Mouse (Mus musculus): Measurements from ENCODE around the gene Gm38394.
"Not testable (repeated sequence)": the region's sequence is repeated elsewhere in the genome, so short reads cannot be mapped to it uniquely, and the experiment has no call there.

Gm38394 gene

GRCm38 (mm10) chr1:133661203-133661933, at the start of gene Gm38394:
TSS of gene Gm38394 (minus strand) at chr1:133661318.
- in situ Hi-C loops (cut with MboI, MseI) = no loop called here

GRCm38 (mm10) chr1:133710895-133711294, 49.8 kb upstream of the Gm38394 start:
- in situ Hi-C loops (cut with MboI, MseI) = no loop called here

- in situ Hi-C loops (cut with MboI, MseI) = no loop called here
Observed at GRCm38 (mm10) chr1:133709292-133709691, 48.2 kb upstream of the Gm38394 start.

- in situ Hi-C loops (cut with MboI, MseI) = not testable (repeated sequence)
Observed at GRCm38 (mm10) chr1:133701824-133702223, 40.7 kb upstream of the Gm38394 start.

- in situ Hi-C loops (cut with MboI, MseI) = no loop called here
Observed at GRCm38 (mm10) chr1:133697935-133698620, 37.0 kb upstream of the Gm38394 start.

GRCm38 (mm10) chr1:133695901-133696300, 34.8 kb upstream of the Gm38394 start:
- in situ Hi-C loops (cut with MboI, MseI) = no loop called here

GRCm38 (mm10) chr1:133694876-133695275, 33.8 kb upstream of the Gm38394 start:
- in situ Hi-C loops (cut with MboI, MseI) = no loop called here

- in situ Hi-C loops (cut with MboI, MseI) = no loop called here
Observed at GRCm38 (mm10) chr1:133694301-133694700, 33.2 kb upstream of the Gm38394 start.

- in situ Hi-C loops (cut with MboI, MseI) = no loop called here
Observed at GRCm38 (mm10) chr1:133693536-133694114, 32.5 kb upstream of the Gm38394 start.

- in situ Hi-C loops (cut with MboI, MseI) = no loop called here
Observed at GRCm38 (mm10) chr1:133692195-133692594, 31.1 kb upstream of the Gm38394 start.

- in situ Hi-C loops (cut with MboI, MseI) = no loop called here
Observed at GRCm38 (mm10) chr1:133691046-133691445, 29.9 kb upstream of the Gm38394 start.

- in situ Hi-C loops (cut with MboI, MseI) = loop anchor here (10.0 kb wide), 1 partner anchor 1135 kb away; no protein-coding TSS in a partner anchor
Observed at GRCm38 (mm10) chr1:133689897-133690296, 28.8 kb upstream of the Gm38394 start, which contains the start of gene Lax1. TSS of gene Lax1 (minus strand) at chr1:133690108.

- in situ Hi-C loops (cut with MboI, MseI) = loop anchor here (10.0 kb wide), 1 partner anchor 1136 kb away; no protein-coding TSS in a partner anchor
Observed at GRCm38 (mm10) chr1:133688301-133688700, 27.2 kb upstream of the Gm38394 start.

- in situ Hi-C loops (cut with MboI, MseI) = loop anchor here (10.0 kb wide), 1 partner anchor 1139 kb away; no protein-coding TSS in a partner anchor
Observed at GRCm38 (mm10) chr1:133685749-133686519, 24.8 kb upstream of the Gm38394 start.

GRCm38 (mm10) chr1:133671801-133672200, 10.7 kb upstream of the Gm38394 start:
- in situ Hi-C loops (cut with MboI, MseI) = no loop called here

- in situ Hi-C loops (cut with MboI, MseI) = no loop called here
Observed at GRCm38 (mm10) chr1:133671266-133671665, 10.1 kb upstream of the Gm38394 start.

- in situ Hi-C loops (cut with MboI, MseI) = no loop called here
Observed at GRCm38 (mm10) chr1:133670776-133671175, 9.7 kb upstream of the Gm38394 start.

- in situ Hi-C loops (cut with MboI, MseI) = no loop called here
Observed at GRCm38 (mm10) chr1:133670190-133670589, 9.1 kb upstream of the Gm38394 start.

- in situ Hi-C loops (cut with MboI, MseI) = no loop called here
Observed at GRCm38 (mm10) chr1:133668618-133669017, 7.5 kb upstream of the Gm38394 start.

- in situ Hi-C loops (cut with MboI, MseI) = no loop called here
Observed at GRCm38 (mm10) chr1:133667721-133668120, 6.6 kb upstream of the Gm38394 start.

- in situ Hi-C loops (cut with MboI, MseI) = not testable (repeated sequence)
Observed at GRCm38 (mm10) chr1:133665713-133666112, 4.6 kb upstream of the Gm38394 start.
